Mouse (Mus musculus): ENCODE data around the gene Gp9. TPM values are rescaled to one million over a fixed set of nuclear protein-coding genes. Genes with fewer than 3 reads are reported as not detected.

Gene Gp9
- total and polyA plus RNA-seq, 2 experiments from 2014 or later: 0.34 TPM; not detected in 1

GRCm38 (mm10) chr6:87748078-87748477, 29.8 kb upstream of the Gp9 start:
- 92% methylated on average over 2 of the region's 2 CpGs for WGBS
- no peak for ATAC-seq
- Histone ChIP-seq H3K27me3 (ENCODE audit: insufficient read depth, low read length) (no peaks in the 10 kb centered on the region), H3K9ac (replicated peaks; ENCODE audit: low read length) (no peak overlapping the region), H3K27ac (no peak overlapping the region), H3K36me3 (ENCODE audit: insufficient read depth, low read length) (no peaks in the 10 kb centered on the region), H3K4me2 (ENCODE audit: low read depth, low read length) (no peak overlapping the region), H3K4me1 (ENCODE audit: insufficient read depth, low read length) (no peaks in the 10 kb centered on the region), H3K4me3 (ENCODE audit: low read length) (no peak overlapping the region), H3K9me3 (ENCODE audit: low read length) (no peaks in the 10 kb centered on the region)
- TF ChIP-seq CTCF (IDR thresholded peaks at IDR 0.05; ENCODE audit: low read depth): no peak
- no peak for DNase-seq (ENCODE audit: low spot score)

DNA sequence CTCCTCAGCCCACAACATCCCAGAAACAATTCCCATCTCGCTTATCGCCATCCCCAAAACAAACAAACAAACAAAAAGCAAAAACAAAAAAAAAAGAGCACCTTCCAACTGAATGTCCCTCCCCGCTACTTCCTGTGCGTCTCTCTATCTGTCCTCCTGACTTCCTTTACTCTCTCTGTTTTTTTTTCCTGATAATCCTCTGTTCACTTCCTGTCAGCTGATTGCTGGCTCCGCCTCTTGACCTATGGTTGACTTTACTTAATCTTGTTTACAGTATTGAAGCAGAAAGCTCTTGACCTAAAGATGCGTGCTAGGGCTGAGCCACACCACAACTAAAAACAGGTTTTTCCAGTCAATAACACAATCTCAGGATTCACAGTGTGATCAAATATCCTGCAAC, 29.3 kb upstream of the Gp9 start:
- WGBS: 91% methylated on average over 6 of the region's 6 CpGs
- no peaks in the 10 kb centered on the region for H3K36me3 ChIP-seq (ENCODE audit: insufficient read depth, low read length)
- no peaks in the 10 kb centered on the region for H3K9me3 ChIP-seq (ENCODE audit: low read length)
- no peak overlapping the region for H3K9ac ChIP-seq (replicated peaks; ENCODE audit: low read length)
- no peak overlapping the region for H3K4me2 ChIP-seq (ENCODE audit: low read depth, low read length)
- H3K27me3 ChIP-seq (ENCODE audit: insufficient read depth, low read length): no peaks in the 10 kb centered on the region
- ATAC-seq (no peak), DNase-seq (ENCODE audit: low spot score) (no peak)
- no peak overlapping the region for H3K27ac ChIP-seq
- no peak for TF ChIP-seq CTCF (IDR thresholded peaks at IDR 0.05; ENCODE audit: low read depth)
- H3K4me3 ChIP-seq (ENCODE audit: low read length): no peak overlapping the region
- H3K4me1 ChIP-seq (ENCODE audit: insufficient read depth, low read length): no peaks in the 10 kb centered on the region

DNA sequence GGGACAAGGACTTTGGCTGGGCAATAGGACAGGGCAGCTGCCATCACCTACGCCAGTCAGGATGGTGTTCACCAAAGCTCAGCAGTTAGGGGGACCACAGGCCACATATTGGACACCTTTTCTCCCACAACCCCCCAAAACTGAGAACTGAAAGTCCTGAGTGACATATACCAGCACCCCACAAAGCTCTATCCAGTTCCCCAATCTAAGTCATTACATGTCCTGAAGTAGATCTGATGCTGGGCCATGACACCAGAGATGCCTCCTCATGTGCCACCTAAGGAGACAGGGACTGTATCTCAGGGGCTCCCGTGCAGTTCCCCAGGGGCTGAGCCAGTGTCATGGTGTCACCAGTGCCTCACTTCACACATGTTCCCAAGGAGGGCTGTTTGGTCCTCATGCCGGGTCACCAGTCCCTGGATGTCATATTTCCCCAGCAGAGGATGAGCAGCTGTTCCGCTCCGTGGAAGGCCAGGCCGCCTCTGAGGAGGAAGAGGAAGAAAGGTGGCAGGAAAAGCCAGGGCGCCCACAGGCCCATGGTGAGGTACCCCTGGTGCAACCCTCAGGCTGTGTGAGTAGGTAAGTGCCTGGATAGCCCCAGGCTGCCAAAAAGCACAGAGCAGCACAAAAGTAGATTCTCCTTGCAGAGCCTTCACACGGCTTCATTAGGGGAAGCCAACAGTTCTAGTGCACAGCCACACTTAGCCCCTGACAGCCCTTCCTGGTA, 27.5 kb upstream of the Gp9 start:
- DNase-seq (ENCODE audit: low spot score) (no peak), ATAC-seq (no peak)
- WGBS: 93% methylated on average over 8 of the region's 8 CpGs
- Histone ChIP-seq H3K9me3 (ENCODE audit: low read length) (no peaks in the 10 kb centered on the region), H3K27me3 (ENCODE audit: insufficient read depth, low read length) (no peaks in the 10 kb centered on the region), H3K9ac (replicated peaks; ENCODE audit: low read length) (no peak overlapping the region), H3K4me2 (ENCODE audit: low read depth, low read length) (no peak overlapping the region), H3K36me3 (ENCODE audit: insufficient read depth, low read length) (0 out of 2 replicates have a peak, but pooled peaks cover 3% of the 10 kb centered on the region), H3K27ac (no peak overlapping the region), H3K4me3 (ENCODE audit: low read length) (no peak overlapping the region), H3K4me1 (ENCODE audit: insufficient read depth, low read length) (no peaks in the 10 kb centered on the region)
- no peak for TF ChIP-seq CTCF (IDR thresholded peaks at IDR 0.05; ENCODE audit: low read depth)

- Histone ChIP-seq H3K4me1 (ENCODE audit: insufficient read depth, low read length) (no peaks in the 10 kb centered on the region), H3K4me2 (ENCODE audit: low read depth, low read length) (no peak overlapping the region), H3K27ac (no peak overlapping the region), H3K4me3 (ENCODE audit: low read length) (no peak overlapping the region), H3K27me3 (ENCODE audit: insufficient read depth, low read length) (no peaks in the 10 kb centered on the region), H3K9me3 (ENCODE audit: low read length) (no peaks in the 10 kb centered on the region), H3K9ac (replicated peaks; ENCODE audit: low read length) (no peak overlapping the region), H3K36me3 (ENCODE audit: insufficient read depth, low read length) (0 out of 2 replicates have a peak, but pooled peaks cover 4% of the 10 kb centered on the region)
- DNase-seq (ENCODE audit: low spot score) (no peak), ATAC-seq (no peak)
- WGBS: 93% methylated on average over 6 of the region's 6 CpGs
- no peak for TF ChIP-seq CTCF (IDR thresholded peaks at IDR 0.05; ENCODE audit: low read depth)
Observed at GRCm38 (mm10) chr6:87751574-87751973, 26.3 kb upstream of the Gp9 start.

DNA sequence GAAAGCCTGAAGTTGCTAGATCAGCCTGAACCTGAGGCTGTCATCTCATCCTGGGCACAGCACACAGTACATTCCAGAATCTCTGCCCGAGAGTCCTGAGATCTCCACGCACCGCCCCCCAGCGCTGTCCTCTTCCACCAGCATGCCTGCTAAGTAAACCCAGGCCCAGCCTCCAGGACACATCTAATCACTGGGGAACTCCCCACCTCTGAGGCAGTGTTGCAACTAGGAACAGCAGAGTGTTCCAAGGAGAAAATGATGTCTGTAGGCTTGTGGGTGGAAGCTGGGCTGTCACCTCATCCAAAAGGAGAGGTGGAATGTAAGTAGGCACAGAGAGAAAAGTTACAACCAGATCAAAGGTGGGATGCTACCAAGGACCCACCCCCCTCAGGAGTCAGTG, 22.7 kb upstream of the Gp9 start:
- Histone ChIP-seq H3K27ac (no peak overlapping the region), H3K9ac (replicated peaks; ENCODE audit: low read length) (no peak overlapping the region), H3K4me1 (ENCODE audit: insufficient read depth, low read length) (no peaks in the 10 kb centered on the region), H3K27me3 (ENCODE audit: insufficient read depth, low read length) (no peaks in the 10 kb centered on the region), H3K4me3 (ENCODE audit: low read length) (no peak overlapping the region), H3K9me3 (ENCODE audit: low read length) (no peaks in the 10 kb centered on the region), H3K4me2 (ENCODE audit: low read depth, low read length) (no peak overlapping the region), H3K36me3 (ENCODE audit: insufficient read depth, low read length) (0 out of 2 replicates have a peak, but pooled peaks cover 4% of the 10 kb centered on the region)
- no peak for ATAC-seq
- no peak for DNase-seq (ENCODE audit: low spot score)
- 92% methylated on average over 4 of the region's 4 CpGs for WGBS
- TF ChIP-seq CTCF (IDR thresholded peaks at IDR 0.05; ENCODE audit: low read depth): no peak

DNA sequence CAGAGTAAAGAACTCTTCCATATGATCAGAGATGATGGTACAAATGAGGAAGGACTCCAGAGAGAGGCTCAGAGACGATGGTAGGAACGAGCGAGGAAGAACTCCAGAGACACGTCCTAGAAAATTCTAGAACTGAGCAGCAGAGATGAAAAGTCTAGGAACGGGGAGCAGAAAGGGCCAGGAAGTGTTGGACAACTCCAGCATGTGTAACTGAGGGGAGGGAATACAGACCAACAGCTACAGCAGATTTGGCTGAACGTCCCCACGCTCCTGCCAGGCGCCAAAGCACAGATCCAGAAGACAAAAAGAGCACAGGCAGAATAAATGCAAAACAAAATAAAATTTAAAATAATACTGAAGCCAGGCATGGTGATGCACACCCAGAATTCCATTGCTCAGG, 21.0 kb upstream of the Gp9 start:
- H3K4me2 ChIP-seq (ENCODE audit: low read depth, low read length): no peak overlapping the region
- DNase-seq (ENCODE audit: low spot score) (no peak), ATAC-seq (no peak)
- 0 out of 2 replicates have a peak, but pooled peaks cover 4% of the 10 kb centered on the region for H3K36me3 ChIP-seq (ENCODE audit: insufficient read depth, low read length)
- H3K9ac ChIP-seq (replicated peaks; ENCODE audit: low read length): no peak overlapping the region
- H3K9me3 ChIP-seq (ENCODE audit: low read length): no peaks in the 10 kb centered on the region
- no peak overlapping the region for H3K4me3 ChIP-seq (ENCODE audit: low read length)
- no peak overlapping the region for H3K27ac ChIP-seq
- H3K27me3 ChIP-seq (ENCODE audit: insufficient read depth, low read length): no peaks in the 10 kb centered on the region
- TF ChIP-seq CTCF (IDR thresholded peaks at IDR 0.05; ENCODE audit: low read depth): no peak
- WGBS: 89% methylated on average over 8 of the region's 8 CpGs
- H3K4me1 ChIP-seq (ENCODE audit: insufficient read depth, low read length): no peaks in the 10 kb centered on the region

- no peak for TF ChIP-seq CTCF (IDR thresholded peaks at IDR 0.05; ENCODE audit: low read depth)
- DNase-seq (ENCODE audit: low spot score) (no peak), ATAC-seq (no peak)
- H3K9me3 ChIP-seq (ENCODE audit: low read length): no peaks in the 10 kb centered on the region
- no peaks in the 10 kb centered on the region for H3K4me1 ChIP-seq (ENCODE audit: insufficient read depth, low read length)
- H3K9ac ChIP-seq (replicated peaks; ENCODE audit: low read length): no peak overlapping the region
- H3K4me3 ChIP-seq (ENCODE audit: low read length): no peak overlapping the region
- H3K27me3 ChIP-seq (ENCODE audit: insufficient read depth, low read length): no peaks in the 10 kb centered on the region
- H3K4me2 ChIP-seq (ENCODE audit: low read depth, low read length): no peak overlapping the region
- H3K36me3 ChIP-seq (ENCODE audit: insufficient read depth, low read length): 0 out of 2 replicates have a peak, but pooled peaks cover 4% of the 10 kb centered on the region
- WGBS: 78% methylated on average over 3 of the region's 3 CpGs
- H3K27ac ChIP-seq: no peak overlapping the region
Observed at GRCm38 (mm10) chr6:87759404-87759803, 18.5 kb upstream of the Gp9 start.
